Mouse (Mus musculus) retina, postnatal 7 days (tissue): ENCODE results near the gene Canx.
"Not testable (repeated sequence)": the region's sequence is repeated elsewhere in the genome, so short reads cannot be mapped to it uniquely, and the experiment has no call there.

ENCODE experiments used
- DNase-seq: peaks from one replicate; pipeline ENCODE4 v3.0.0-alpha.2; 2012; ENCODE audit warnings: low read depth, low spot score

The Canx gene

DNA sequence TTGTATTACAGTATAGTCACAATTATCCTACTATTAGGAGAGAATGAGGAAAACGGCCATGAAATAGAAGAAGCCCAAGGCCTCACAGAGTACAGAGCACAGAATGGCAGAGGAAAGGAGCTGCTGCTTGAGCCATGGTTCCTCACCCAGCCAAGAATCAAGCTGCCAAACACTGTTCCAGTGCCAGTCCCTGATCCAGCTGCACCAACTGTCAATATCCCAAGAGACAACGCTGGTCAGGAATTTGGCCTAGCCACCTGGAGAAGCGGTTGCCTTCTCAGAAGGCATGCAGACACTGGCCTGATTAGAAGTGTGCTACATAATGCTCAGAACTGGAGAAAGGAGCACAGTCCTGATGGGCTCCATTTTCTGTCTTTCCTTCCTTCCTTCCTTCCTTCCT, 7.7 kb upstream of the Canx start:
- no peak for DNase-seq

DNA sequence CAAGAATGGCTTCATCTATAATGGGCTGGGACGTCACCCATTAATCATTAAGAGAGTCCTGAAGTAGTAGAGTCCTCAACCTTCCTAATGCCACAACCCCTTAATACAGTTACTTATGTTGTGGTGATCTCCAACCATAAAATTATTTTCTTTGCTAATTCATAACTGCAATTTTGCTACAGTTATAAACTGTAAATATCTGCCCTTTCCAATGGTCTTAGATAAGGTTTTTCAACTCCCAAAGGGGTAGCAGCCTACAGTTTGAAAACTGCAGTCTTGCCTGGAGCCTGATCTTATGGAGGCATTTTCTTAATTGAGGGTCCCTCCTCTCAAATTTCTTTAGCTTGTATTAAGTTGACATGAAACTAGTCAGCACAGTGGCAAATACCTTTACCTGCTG, 3.9 kb upstream of the Canx start:
- DNase-seq = no peak

DNA sequence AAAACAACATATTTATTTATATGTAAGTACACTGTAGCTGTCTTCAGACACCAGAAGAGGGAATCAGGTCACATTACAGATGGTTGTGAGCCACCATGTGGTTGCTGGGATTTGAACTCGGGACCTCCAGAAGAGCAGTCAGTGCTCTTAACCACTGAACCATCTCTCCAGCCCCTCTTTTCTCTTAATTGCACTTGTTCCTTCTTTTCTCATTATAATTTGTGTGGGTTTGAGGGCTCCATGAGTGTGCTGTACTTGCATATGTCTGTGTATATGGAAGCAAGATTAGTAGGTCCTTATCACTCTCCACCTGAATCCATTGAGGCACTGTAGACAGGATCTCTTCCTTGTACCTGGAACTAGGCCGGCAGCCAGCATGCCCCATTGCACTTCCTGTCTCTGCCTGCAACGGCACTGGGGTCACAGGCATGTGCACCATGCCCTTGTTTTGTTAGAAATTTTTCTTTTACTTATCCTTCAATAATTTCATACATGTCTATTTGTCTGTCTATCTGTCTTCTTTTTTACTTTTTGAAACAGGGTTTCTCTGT, 2.7 kb upstream of the Canx start:
- DNase-seq = no peak

DNA sequence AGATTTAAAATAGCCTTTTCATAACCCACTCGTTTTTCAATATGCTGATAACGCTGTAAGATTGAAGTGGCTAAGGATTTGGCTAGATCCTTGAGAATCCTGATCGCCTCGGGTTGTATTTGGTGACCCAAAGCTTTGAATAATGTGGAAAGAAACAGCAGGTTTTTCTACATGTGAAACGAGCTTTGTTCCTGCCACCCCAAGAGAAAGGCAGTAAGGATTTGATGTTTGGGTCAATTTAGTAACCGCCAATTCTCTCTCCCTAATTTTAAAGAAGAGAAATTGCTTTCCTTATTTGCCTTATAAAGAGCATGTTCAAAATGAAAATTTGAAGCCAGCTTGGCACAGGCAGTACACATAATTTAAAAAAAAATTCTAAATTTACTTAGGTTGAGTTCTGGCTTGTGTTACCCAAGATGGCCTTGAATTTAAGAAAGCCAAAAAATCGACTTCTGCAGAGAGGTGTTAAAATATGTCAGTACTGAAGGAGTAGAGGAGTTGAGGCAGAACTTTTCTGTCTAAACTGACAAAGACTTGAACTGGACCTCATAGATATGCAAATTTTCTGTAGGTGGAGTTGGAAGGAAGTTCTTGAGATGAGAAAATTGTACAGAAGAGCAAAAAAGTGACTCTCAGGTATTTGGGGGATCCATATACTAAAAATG, 961 bp upstream of the Canx start:
- DNase-seq = peak; percentile 8

DNA sequence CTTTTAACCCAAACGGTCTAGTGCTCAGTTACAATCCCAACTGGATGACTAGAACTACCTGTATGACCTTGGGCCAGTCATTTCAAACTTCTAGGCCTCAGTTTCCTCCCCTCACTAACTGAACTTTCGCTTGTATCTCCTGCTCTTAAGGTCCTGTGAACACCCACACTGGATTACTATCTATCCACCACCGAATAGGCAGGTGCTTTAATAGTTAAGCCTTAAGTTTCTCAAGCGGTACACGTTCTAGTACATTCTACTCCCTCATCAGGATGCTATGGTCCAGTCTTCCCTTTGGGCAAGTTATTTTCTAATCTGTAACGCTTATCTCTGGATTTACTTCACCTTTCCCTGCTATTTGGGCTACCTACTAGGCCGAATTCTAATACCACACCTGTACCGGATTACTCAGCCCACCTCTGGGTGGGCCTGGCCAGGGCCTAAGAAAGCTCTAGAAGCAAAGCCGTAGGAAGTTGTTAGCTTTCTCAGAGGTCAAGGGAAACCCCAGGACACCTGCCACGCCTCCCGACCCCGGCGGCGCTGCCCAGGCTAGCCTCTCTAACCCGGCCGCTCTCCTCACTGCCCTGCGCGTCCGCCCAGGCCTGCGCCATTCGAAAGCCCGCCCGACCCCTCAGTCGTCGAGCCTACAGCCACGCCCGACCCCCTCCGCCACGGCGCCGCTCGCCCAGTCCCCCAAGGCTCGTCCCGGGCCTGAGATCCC, 562 bp downstream of the Canx start:
- DNase-seq = no peak

DNA sequence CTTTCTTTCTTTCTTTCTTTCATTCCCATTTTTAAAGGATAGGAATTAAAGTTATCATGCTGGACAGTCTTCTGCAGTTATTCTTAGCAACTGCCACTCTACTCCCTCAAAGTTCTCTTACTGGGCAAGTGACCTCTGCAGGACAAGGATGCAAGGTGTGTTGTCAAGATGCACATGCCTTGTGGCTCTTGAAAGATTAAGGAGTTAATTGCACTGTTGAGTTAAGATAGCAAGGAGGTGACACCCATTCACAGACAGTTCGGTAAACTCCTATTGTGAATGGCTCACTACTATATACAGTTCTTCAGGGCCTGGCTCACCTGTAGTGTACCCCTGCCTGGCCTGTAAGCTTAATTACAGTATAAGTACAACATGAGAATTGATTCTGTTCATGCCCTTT, 1.6 kb downstream of the Canx start:
- no peak for DNase-seq

DNA sequence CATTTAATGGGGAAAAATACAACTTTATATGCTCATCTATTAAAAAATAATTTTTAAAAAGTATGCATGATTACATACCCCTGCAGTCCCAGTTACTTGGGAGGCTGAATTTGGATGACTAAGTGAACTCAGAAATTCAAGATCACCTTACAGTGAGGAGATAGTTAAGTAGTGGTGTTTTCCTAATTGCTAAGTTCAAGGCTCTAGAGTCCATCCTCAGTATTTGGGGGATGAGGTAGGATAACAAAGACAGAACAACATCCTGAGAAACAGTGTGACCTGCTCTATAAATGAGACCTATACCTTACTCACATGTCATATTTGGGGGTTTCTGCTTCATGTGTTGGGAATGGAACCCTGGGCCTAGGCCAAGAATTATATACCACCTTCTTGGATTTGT, 3.1 kb downstream of the Canx start:
- DNase-seq = no peak

DNA sequence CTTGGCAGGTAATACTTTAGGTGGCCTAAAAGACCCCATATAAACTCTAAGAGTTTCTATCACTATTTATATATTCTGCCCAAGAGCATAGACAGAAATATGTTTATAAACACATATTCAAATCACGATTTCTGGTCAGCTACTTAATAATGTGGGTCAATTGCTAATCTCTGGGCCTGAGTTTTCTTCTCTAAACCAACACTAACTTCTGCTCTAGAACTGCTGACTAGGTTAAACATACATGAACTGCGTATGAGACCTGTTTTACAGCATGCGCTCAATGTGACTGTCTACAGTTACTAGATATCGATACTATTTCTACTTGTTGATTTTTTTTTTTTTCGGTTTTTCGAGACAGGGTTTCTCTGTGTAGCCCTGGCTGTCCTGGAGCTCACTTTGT, 4.2 kb downstream of the Canx start:
- no peak for DNase-seq

DNA sequence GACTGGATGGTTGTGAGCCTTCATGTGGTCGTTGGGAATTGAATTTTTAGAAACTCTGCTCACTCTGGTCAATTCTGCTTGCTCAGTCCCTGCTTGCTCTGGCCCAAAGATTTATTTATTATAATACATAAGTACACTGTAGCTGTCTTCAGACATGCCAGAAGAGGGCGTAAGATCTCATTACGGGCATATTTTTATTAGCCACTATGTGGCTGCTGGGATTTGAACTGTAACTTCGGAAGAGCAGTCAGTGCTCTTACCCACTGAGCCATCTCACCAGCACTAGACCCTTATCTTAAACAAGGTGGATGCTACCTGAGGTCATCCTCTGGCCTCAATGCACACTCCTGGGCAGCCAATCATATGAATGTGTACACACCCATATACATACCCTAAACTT, 6.1 kb downstream of the Canx start:
- DNase-seq = not testable (repeated sequence)

DNA sequence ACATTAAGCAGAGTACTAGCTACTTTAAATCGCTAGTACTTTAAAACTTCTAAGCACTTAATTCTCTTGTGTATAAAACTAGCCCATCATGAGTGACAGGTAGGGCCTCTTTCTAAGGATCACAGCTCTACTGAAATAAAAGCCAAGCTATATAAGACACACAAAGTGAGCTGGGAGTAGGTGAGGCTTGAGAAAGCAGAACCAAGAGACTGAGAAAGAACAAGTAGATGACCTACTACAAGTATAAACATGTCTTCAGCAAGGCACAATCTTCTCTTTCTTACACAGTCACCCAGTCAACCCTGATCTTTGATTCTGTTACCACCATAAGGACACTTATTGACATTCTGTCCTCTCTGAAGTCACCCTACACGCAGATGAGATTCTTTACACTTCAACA, 12.7 kb downstream of the Canx start:
- no peak for DNase-seq

DNA sequence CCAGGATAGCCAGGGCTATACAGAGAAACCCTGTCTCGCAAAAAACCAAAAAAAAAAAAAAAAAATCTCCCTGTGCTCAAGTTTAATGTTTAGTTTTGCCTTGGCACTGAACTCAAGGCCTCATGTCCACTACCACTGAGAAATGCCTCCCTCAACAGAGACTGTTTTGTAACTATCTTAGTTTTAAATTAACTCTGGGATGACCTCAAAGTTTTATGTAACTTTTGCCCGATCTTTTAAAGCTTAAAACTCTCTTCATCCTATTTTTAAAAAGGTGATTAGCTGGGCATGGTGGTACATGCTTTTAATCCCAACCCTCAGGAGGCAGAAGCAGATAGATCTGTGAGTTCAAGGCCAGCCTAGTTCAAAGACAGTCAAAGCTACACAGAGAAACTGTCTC, 22.1 kb downstream of the Canx start:
- no peak for DNase-seq

DNA sequence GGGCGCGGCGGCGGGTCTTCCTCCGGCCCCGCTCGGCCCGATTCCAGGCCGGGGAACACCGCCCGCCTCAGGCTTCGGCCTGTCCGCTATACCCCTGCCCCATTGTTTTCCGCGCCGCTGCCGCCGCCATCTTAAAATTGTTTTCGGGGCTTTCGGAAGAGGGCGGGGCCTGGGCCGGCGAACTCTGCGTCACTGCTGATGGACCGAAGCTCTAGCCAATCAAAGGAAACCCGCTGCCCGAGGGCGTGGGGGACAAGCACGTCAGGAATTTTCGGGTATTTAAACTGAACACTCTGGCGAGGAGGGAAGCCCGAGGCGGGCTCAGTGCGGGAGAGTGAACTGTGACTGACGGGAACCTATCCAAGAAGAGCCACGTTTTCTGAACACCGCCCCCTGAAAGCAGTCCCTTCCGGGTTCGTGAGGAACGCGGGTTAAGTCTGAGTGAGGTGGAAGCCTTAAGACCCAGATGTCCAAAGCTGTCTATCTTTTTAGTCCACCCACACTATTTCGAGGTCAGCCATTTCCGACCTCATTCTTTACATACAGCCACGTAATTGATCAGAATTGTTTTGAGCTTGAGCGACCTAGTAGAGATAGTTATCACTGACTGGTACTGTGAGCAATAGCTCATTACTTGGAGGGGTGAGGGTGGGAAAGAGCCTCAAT, 33.1 kb downstream of the Canx start, which contains the start of gene Maml1:
Gene Maml1, minus strand, starts transcription at position 122 of the 666 bp plus-strand sequence.
- DNase-seq = peak; percentile 93

DNA sequence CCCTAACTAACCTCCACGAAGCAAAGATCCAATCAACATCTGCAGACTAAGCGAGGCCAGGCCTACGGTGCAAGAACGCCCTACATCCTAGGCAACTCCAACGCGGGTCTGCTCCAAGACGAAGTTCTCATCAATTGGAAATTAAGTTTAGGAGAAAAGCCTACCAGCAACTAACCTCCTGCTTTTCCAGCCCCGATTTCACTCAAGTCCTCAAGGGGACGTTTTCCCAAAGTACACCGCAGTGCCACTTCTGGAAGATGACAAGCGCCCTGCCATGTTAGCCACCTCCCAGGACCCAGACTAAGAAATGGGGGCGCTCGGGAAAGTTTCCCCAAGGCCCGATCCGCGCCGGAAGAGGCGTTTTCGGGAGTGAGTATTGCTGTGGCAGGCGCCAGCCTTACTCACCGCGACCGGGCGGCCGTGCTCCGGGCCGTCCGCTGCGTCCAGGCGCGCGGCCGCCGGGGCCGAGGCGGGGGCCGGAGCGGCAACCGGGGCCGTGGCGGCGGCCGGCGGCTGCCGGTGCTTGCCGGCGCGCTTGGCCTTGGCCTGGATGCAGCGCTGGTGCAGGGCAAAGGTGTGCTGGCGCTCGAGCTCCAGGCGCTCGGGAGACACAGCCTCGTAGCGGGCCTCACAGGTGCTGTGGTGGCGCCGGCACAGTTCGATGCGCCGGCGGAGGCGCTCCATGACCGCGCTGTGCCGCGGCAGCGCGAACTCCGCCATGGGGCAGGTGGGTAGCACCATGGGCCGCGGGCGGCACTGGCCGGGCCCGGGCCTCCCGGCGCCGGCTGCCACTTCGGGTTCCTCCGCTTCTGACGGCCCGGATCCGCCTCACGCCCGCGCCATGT, 33.9 kb downstream of the Canx start:
- DNase-seq = no peak

DNA sequence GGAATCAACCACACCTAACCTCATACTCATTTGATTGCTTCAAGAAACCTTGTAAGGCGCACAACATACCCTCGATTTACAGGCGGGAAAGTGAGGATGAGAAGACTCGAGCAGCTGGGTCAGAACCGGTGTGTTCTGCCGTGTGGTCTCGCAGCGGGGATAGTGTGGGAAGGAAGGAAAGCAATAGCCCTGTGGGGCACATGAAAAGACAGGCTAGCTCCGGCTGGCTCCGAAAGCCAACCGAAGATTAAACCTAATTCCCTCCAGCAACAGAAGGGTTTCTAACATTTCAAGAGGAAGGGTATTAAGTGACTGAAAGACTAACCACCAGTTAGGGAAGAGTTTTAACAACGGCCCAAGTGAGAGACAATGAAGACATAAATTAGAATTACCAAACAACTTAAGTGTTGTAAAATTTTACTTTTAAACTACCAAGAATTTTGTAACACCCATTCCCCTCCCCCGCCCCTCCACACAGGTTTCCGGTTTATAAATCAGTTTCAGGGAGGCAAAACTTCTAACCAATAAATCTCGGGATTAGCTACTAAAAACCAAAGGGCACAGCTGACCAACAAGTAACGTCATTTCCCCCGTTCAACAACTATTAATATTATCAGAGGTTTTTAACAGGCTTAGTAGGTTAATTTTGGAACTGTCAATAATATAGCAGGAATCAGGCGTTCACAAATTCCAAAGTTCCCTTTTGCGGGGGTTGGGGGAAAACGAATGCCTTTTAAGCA, 34.8 kb downstream of the Canx start:
- DNase-seq = no peak

DNA sequence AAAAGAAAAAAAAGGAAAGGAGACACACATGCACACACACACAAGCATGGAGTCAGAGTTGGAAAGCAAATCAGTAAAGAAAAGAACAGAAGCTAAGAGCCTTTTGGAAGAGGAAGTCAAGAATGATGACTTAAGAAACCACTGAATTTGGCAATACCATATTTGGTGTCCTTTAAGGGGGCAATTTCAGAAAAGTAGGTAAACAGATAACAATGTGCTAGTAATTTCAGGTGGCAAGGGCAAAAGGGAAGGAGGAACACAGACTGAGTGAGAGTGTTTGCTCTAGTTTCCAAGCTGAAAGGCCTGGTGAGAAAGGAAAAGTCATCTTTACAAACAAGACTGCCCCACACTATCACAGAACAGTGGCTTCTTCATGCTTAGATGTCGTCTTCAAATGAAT, 39.0 kb downstream of the Canx start:
- no peak for DNase-seq

DNA sequence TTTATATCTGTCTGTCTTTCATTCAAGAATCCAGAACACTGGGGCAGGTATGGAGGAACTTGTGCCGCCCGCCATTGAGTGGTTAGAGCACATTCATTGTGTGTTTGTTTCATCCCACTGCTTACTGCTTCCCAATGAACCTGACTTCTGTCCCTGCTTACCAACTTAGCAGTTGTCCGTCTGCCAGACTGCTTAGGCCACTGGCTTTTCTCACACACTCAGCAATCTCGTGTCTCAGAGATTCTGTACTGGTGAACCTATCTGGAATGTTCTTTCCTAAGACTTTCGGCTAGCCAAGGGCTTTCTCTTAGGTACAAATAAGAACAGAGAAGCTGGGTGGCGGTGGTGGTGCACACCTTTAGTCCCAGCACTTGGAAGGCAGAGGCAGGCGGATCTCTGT, 39.8 kb downstream of the Canx start:
- DNase-seq = no peak

DNA sequence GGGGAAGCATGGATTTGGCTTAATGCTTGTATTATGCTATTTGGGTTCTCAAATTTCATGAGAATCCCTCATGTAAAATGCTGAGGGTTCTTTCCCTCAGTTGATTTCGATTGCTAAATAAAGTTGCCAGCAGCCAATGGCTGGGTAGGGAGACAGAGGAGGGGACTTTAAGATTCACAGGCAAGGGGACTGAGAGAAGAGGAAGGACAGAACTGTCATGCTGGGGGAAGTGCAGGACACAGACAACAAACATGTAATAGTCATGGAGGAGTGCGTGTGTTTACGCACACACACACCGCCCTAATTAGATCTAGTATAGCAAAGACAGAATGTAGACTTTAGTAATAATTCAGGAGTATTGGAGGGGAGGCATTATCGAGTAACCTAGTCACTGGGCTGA, 40.2 kb downstream of the Canx start:
- DNase-seq = no peak

DNA sequence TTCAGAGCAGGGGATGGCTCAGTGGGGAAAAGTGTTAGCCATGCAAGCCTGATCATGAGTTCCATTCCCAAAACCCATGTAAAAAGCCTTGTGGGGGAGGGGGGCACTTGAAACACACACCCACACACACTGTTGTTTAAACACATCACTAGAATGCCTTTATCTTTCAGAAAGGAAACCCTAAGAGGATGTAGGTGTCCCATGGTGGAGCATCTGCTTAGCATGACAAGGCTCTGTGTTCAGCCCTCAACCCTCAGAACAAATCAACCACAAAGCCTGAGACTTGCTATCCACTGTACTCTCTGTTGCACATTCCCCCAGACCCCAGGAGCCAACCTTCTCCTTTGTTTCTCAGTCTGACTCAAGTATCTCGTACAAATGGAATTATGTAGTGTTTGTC, 45.4 kb downstream of the Canx start:
- no peak for DNase-seq

DNA sequence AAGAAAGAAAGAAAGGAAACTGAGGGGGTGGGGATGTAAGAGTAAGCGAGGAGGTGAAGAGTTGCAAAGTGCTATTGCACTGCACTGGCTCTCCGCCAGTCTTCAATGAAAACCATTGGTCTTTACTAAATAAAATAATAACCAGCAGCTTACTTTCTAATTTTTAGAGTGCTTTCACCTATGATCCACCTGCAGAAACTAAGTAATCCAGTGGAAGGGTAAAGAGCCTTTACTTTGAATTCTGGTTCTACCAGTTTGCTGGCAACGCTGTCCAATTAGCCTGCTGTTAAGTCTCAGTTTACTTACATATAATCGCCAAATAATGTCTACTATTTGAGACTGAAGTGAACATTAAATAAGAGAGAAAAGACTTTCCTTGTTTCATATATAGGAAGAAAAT, 46.5 kb downstream of the Canx start:
- DNase-seq = no peak

DNA sequence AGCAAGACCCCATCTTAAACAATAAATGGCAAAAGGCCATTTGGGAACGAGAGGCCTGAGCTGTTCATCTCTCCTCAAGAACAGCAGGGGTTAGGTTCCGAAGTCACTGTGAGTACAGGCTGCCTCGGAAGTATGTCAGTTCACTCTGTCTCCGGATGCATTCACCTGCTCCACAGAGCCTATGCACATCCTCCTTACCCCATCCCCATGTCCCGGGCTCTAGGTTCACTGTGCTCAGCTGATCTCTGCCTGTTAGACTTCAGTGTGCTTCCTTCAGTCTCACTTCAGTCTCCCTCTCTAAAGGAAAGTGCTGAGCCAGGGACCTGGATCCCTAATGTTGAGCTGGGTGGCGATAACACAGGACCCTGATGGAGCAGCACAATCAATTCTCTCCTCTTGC, 47.8 kb downstream of the Canx start:
- DNase-seq = no peak

DNA sequence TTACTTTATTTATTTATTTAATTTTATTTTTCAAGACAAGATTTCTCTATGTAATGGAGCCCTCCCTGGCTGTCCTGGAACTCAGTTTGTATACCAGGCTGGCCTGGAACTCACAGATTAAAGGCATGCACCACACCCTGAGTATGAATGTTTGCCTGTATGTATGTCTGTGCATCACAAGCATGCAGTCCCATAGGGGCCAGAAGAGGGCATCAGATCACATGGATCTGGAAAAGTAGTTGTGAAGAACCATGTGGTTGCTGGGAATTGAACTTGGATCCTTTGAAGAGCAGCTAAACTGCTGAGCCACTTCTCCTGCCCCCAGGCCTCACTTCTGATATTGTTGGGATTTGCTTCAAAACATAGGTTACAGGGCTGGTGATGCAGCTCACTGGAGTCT, 48.4 kb downstream of the Canx start:
- DNase-seq = no peak
